Mouse (Mus musculus) mesoderm, embryonic 11.5 days (tissue): ENCODE results near the gene Pigg.
A peak's percentile ranks its signal among the peaks of the same experiment; 100 is the strongest.

Source experiments
- DNase-seq: peaks from one replicate; pipeline ENCODE4 v3.0.0-alpha.2; 2012; ENCODE audit warnings: low read depth, low spot score

Pigg gene

DNA sequence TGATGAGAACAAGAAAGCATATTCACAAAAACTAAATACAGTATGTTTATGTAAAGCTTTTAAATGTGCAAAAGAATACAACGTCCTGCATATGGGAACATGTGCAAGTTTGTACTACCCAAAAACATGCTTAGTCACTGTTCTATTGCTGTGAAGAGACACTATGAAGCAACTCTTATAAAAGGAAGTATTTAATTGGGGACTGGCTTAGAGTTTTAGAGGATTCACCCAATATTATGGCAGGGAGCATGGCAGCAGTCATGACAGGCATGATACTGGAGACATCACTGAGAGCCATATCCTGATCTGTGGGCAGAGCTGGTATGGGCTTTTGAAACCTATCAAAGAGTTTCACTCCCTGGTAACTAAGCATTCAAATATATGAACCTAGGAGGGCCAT is 45.5 kb downstream of the Pigg start:
- DNase-seq: no peak

DNA sequence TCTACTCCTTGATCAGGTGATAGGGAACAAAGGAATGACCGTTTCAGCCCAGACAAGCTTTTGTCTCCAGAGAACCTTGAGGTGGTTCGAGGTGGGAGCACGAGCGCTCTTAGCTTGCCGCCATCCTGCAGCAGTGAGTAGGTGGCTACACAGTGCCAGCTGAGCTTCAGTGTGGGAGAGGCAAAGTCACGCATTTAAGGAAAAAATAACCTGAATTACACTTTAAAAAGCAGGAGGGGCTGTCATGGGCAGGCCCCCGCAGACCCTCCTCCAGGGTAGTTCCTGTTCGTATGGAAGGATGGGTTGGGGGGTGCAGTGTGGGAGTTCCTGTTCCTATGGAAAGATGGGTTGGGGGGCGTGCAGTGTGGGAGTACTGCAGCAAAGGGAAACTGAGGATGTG is 47.1 kb downstream of the Pigg start:
- DNase-seq: no peak

DNA sequence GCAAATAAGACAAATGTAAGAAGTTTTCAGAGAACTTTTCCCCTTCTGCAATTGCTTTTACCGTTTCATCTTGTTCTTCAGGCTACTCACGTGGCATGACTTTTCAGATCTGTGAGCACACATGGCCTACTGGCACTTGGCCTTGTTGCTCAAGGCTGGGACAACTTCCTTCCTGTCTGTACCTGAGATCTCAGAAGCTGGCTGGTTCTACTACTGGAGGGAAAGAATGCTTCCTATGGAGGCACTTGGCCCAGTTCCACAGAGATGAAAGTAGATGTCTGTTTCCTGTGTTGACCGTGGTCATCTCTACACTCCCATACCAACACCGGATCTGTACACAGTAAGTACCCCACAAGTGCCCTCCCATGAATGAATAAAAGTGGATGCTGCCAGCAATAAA is 47.8 kb downstream of the Pigg start:
- DNase-seq: no peak

DNA sequence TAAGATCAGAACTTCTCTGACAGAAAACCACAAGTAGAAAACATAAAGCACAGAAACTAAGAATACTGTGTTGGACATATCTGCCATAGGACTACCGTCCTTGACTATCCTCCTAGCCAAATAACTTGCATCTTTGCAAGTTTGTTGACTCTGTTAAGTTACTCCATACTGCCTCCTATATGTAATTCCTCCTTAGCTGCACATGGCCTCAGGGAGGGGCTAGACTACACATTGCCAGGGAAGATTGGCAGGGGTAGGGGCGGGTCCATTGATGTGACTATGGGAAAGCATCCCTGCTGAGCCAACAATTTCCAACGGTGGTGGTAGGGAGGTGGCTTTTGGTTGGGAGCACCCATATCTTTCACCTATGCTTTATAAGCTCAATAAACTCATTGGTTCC is 49.9 kb downstream of the Pigg start:
- no peak for DNase-seq

DNA sequence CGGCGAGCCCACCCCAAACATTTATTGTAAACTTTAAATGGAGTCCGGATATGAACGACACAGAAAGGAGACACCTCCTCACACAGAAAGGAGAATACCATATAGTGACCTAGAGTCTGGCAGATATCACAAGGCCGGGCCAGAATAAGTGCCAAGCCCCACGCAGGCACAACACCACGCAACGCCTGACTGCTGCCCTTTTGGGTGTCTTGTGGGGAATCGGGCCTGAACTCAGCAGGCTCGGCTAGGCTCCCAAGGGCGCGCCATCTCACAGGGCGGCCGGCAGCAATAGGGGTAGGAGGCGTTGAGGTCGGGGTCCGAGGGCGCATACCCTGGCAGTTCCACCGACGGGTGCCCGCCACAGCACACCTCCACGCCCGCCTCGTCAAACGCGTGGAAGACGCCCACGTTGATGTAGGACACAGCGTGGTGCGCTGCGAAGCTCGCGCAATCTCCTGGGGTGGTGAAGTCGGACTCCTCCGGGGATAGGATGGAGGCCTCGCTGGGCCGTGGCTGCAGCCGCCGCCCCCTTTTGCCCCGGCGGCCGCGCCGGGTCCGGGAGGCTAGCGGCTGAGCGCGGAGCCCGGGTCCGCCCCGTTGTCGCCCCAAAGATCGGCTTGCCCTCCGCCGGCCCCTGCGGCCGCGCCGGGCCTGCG is 54.0 kb downstream of the Pigg start:
- DNase-seq: no peak

DNA sequence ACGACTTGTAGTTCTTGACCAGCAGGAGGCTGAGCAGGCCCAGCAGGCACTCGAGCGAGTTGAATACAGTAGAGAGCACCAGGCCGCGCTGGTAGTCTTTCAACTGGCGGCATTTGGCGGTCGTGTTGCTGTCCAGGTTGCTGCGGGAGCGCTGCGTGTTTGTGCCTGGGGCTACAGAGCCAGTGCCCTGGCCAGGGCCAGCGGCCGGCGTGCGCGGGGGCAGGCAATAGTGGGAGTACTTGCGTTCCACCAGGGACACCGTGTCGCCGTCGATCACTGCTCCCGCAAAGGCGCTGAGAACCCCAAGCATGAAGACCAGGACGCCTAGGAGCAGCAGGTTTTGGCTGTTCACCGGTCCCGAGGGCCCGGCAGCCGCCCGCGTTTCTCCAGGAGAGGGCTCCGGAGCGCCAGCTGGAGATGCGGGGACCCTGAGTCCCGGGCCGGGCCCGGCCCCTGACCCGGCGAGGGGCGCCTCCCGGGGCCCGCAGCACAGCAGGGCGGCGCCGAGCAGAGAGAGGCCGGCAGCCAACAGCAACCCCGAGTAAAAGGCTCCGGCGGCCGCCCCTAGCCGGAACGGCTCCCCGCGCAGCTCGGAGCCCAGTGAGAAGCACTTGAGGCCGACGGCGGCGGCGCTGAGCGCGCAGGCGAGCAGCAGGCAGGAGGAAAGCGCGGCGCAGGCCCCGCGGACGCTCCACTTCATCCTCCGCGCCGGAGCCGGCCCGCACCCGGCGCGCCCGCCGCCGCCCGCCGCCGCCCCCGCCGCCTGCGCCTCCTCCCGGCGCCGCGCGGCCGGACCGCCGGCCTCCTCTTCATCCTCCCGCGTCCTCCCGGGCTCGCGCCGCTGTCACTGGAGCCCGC is 54.8 kb downstream of the Pigg start:
- DNase-seq: peak; percentile 45

DNA sequence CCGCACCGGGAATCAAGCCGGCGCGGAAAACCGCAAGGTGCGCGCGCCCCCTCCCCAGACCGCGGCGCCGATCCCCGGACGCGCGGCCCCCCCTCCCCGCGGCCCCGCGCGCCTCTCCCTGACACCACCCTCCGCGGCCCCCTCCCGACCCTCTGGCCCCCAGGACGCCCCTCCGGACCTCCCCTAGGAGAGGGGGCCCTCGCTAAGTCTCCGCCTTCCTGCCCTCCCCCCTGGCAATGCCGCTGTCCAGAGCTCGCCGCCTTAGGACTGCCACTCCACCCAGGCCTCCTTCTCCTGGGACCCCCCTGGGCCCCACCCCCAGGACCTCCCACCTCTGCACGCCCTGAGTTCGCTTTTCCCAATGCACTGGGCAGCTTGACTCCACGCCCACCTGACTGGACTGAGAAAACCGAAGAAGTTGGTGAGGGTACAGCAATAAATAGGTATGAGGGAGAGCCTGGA is 55.5 kb downstream of the Pigg start, which contains the start of gene Gm42517:
TSS of gene Gm42517 (minus strand) at position 52 of the 462 bp plus-strand sequence.
- DNase-seq: no peak

DNA sequence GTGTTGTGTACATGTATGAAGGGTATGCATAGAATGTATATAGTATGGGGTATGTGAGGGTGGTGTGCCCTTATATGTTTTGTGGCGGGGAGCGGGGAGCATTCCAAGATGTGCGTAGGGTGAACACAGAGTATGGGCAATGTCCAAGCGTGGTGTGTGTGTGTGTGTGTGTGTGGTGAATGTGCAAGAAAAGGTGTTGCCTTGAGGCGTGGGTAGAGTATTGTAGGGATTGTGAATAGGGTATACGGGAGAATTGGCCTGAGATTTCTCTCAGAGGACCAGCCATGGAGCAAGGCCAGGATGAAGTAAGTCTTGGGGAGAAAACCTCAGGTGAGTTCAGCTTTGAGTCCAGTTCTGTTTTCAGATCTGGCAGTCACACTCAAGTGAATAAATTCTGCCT is 56.0 kb downstream of the Pigg start:
- DNase-seq: no peak

DNA sequence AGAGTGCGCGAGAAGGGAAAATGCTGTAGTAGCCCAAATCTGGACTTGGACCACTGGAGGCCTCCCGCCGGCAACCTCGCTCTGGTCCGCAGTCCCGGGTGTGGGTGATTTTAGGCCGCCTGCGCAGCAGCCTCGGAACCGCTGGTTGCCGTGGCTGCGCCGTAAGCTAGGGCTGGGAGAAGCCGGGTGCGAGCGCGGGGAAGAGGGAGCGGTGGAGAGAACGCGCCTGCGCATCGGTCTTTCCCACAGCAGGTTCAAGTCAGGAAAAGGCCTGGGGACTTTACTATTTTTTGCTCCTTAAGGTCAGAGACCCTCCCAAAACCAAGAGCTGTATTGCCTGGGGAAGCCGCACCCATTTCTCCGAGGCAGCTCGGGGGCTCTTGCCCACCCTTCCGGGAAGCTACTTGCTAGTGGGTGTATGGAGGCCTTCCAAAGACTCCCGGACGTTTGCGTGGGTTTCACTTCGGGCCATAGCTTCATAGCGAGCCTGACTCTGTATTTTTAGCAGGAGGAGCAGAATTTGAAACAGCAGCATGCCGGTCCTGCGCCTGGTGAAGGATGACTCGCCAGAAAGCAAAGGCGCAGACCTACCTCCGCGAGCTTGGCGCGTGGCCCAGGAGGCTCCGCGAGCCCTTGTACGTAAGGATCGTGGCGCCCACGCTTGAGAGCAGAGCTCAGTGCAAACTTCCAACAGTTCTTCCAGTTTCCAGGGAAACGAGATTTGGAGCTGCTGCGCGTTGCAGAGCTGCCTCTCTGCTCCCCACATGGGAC is 56.6 kb downstream of the Pigg start:
- DNase-seq: no peak

DNA sequence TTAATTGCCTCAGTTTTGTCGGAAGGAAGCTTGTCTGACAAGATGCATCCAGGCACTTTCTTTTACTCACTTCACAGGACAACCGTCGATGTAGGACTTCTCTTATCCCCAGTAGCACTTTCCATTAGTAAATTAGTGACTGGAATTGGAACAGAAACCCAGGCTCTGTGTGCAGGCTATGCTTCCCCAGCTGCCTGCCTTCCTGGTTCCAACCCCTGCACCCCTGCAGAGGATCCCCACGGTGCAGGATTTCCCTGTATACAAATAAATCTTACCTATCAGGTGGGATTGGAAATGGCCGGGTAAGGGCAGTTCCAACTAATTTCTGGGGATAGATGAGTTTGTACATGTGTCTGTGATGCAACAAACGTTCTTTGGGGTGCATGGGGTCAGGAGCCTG is 57.6 kb downstream of the Pigg start:
- no peak for DNase-seq

DNA sequence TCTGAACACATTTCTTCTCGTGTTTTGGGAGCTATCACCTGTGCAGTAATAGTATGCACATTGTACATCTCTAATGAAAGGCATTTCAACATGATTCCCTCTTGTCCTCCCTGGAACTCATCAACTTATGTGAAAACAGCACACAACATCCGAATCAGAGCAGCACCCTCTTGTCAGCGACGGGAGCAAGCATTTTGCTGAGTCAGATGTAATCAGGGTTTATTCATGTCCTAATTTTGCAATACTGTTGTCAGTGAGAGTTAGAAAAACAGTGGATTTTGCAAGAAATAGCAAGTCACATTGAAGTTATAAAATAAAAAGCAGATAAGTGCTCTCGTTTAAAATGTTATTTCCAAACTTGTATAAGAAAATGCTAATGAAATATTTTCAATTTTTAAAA is 61.7 kb downstream of the Pigg start:
- DNase-seq: no peak

DNA sequence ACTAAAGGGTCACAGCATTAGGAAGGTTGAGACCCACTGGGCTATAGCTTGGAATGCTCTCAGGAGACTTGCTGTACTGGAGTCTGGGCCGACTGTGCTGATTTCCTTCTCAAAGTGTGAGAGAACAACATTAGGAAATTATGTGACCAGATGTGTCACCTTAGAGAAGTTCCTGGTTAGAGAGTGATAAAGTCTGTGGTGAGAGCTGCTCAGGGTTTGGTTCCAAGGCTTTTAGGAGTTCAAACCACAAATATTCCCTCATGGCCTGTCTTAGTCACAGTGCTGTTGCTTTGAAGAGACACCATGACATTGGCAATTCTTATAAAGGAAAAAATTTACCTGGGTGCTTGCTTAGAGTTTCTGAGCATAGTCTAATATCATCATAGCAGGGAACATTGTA is 63.6 kb downstream of the Pigg start:
- DNase-seq: no peak

DNA sequence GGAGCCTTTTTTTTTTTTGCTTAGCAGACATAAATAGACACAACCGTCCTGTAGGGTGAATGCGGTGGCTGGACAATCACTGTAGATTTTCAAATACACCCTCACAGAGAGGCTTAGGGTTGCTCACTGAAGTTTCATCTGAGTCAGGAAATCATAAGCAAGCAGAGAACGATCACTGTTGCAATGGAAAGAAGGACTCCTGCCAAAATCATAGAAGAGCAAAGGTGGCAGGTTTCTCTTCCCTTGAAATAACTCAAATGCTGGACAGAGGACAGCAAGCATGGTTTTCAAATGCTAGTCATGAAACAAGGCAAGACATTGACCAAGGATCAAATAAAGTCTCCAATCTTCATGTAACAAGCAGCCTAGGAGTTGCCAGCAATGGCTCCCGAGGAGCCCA is 65.9 kb downstream of the Pigg start:
- no peak for DNase-seq

DNA sequence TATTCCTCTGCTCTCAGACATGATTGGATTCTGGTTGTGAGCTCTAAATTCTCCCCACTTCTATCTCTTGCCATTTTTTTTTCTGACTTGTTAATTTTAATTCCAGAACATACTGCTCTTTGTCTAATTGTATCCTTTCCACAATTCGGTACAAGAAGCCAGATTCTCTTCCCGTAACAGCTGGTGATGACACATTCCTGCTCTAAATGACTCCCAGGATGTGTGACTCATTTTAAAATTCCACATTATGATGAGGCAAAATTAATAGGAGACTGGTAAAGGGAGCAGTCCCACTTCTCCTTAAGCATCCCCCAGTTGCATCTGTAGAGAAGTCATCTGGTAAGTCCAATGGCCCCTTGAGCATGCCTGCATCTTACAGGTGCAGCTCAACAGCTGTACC is 73.2 kb downstream of the Pigg start:
- DNase-seq: no peak

DNA sequence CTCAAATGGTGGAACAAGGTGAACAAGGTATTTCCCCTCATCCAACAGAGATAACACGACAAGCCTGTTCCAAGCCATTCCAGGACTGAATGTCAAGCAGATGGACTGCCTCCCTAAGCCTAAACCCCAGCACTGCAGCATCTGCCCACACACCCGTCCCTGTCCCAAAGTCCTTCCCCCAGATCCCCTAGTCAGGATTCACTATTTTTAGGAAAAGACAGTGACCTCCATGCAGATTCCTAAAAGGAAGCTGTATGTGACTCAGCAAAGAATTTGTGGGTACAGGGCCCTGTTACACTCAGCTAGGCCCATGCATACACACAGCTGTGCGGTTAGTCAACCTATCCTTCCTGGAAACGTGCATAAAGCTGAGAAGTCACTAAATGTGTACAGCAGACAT is 74.0 kb downstream of the Pigg start:
- no peak for DNase-seq

DNA sequence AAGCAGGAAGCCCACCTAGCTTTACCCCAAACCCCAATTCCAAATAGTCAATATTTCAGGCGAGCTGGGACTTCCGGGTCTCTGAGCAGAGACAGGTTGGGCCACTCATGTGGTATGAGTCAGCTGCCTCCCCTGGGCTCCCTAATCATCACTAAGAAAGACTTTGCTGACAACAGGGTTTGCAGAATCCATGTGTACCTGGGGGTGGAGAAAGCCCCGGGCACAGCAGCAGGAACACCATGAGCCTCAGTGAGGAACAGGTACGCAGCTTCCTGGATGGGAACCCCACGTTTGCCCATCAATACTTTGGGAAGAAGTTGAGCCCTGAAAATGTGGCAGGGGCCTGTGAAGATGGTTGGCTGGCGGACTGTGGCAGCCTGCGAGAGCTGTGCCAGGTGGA is 75.8 kb downstream of the Pigg start, which contains the start of gene Pde6b:
TSS of gene Pde6b (plus strand) at position 191 of the 400 bp plus-strand sequence.
- no peak for DNase-seq

DNA sequence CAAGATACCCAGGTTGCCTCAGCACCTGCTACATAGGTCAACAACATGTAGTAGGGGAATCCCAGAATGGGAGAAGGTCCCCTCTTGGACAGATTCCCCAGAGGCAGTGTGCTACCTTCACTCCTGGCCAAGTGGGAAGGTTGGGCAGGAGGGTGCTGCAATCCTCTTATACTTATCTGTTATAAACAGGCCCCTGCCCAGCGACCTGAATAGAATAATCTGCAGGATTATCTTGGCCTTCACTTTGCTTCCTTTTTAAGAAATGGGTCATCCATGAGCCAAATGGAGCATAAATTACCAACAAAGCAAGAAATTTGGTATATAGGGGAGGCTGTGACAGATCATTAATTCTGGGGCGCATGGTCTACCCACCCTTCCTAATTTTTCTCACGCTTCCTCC is 77.3 kb downstream of the Pigg start:
- DNase-seq: no peak
